Mouse (Mus musculus): ENCODE measurements around the gene Aspscr1.

The Aspscr1 gene

DNA sequence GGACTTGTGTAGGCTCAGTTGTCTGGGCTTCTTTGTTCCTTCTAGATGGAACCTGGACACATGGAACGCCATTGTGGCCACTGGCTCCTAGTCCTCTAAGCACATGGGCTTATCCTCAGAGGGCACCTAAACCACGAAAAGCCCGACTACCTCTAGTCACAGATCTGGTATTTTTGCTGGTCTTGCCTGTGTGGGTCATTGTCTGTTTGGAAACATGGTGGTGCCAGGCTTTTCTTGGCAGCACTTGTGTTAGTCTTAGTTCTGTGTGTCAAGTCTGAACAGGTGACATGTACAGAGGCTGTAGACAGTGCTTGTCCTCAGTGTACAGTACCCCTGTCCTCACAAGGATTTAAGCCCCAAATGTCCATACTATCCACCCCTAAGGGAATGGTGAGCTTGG is 10.8 kb downstream of the Aspscr1 start:
- in situ Hi-C loops (cut with MboI, MseI), result no loop called here

DNA sequence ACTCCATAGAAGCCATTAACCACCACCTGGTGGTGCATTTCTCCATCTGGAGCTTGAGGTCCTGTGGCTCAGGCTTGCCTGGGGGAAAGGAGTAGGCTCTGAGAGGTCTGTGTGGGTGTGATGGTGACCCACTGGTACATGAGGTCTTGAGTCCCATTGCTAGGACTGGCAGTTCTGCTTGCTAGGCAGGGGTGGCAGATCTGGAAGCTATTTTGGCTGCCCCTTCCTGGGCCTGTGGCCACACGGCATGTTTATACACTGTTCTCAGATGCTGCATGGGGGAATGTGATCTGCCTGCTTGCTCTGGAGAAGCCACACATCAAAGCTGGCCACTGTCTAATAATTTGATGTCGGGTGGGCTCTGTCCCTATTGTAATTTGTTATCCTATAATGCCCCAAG is 11.3 kb downstream of the Aspscr1 start:
- in situ Hi-C loops (cut with MboI, MseI), result no loop called here

- in situ Hi-C loops (cut with MboI, MseI), result no loop called here
Measured at GRCm38 (mm10) chr11:120684660-120685059, 11.9 kb downstream of the Aspscr1 start.

GRCm38 (mm10) chr11:120686650-120687272 is 14.0 kb downstream of the Aspscr1 start:
- in situ Hi-C loops (cut with MboI, MseI), result no loop called here

- in situ Hi-C loops (cut with MboI, MseI), result no loop called here
Measured at GRCm38 (mm10) chr11:120689365-120689764, 16.6 kb downstream of the Aspscr1 start.

DNA sequence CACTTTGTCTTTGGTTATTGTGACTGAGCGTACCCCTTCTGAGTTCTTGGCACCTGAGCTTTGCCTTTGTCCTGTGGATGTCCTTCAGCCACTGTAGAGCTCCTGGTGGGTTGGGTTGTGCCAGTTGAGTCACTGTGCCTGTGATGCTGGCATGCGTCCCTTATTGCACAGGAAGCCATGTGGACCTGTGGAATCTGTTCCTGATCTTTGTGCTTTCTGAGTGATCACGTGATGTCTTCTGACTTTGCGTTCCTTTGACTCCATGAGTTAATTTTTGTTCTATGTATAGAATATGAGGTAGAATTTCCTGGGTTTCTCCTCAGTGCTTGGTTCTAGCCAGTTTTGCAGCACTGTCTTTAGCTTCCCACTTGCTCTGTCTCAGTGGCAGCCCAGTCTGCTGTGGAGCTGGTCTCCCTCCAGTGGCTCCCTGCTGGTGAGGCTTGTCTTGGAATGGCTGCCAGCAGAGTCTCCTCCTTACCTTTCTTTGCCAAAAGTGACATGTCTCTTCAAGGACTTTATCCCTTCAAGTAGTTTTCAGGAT is 19.8 kb downstream of the Aspscr1 start:
- in situ Hi-C loops (cut with MboI, MseI), result no loop called here

DNA sequence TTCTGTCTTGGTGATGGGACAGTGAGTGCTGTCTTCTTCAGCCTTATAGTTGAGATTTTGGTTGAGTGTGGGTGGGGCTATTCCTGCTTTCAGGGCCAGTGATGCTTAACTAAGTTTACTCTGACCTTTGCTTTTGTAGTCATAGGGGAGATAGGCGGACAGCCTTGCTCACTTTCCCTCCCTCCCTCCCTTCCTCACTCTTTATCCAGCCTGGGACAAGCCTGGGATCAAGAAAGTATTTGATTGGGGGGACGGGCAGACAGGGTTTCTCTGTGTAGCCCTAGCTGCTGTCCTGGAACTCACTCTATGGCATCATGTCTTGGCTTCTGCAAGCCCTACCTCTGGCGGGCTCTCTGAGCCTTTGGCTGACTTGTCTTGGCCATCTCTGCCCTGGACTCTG is 20.7 kb downstream of the Aspscr1 start:
- in situ Hi-C loops (cut with MboI, MseI), result no loop called here

DNA sequence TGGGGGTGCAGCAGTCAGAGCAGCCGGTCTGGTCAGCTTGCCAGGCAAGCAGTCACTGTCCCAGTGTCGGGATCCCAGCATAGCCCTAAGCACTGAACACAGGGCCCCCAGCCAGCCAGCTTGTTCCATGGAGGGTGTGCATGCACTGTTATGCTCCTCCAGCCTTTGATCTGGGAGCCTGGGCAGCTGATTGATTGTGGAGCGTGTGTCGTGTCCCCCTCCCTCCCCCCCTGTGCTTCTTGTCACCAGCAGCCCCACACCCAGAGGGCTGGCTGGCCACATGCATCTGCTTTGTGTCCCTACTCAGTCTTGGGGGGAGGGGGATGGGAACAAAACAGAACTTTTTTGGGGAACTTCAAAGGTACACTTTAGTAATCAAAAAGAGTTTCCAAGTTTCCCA is 22.4 kb downstream of the Aspscr1 start:
- in situ Hi-C loops (cut with MboI, MseI), result no loop called here

DNA sequence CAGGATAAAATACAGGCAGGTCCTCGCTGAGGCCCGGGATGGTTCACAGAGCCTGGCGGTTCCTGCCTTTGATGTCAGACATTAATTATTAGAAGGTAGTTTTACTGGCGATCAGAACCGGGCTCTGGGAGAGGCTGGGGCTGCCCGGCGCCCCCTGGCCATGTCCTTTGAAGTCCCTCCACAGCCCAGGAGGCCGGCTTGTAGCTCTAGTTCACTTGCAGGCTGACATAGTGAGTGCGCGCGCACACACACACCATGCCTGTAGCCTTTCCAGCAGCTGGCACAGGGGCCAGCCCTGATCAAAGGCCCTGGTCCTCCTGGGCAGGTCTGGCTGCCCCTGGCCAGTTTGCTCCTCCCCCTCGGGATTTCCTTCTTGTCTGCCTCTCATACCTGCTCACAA is 22.9 kb downstream of the Aspscr1 start:
- in situ Hi-C loops (cut with MboI, MseI), result no loop called here

GRCm38 (mm10) chr11:120696568-120696967 is 23.8 kb downstream of the Aspscr1 start:
- in situ Hi-C loops (cut with MboI, MseI), result no loop called here

GRCm38 (mm10) chr11:120697741-120698140 is 25.0 kb downstream of the Aspscr1 start:
- in situ Hi-C loops (cut with MboI, MseI), result no loop called here

DNA sequence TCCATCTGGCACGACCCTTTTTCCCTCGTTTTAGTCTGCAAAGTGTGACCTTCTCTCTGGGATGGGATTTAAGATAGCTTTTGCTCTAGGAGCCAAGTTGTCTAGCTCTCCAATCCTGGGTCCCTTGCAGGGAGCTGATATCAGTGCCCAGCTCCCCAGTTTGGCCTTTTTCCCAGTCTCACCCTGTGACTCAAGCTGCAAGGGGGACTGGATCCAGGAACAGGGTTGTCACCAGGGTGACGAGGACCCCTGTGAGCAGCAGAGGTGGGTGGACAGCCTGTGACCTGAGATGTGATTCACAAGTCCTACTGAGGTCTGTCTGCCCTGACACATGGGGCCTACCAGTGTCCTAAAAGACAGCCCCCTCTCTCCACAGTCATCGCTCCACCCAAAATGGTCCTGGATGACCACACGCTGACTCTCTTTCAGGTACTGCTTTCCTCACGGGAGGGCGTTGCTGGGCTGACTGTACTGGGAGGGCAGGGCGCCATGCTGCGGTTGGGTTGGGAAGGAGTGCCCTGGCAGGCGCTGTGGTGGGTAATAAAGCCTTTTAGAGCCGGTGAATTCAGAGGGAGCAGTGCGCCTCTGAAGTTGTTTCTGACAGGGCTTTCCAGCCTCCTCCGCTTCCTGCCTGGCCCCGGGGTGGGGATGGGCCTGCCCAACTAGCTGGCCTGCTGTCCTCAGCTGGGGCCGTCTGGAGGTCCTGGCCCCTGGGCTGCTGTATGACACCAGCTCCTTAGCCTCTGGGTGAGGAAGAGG is 31.1 kb downstream of the Aspscr1 start:
- in situ Hi-C loops (cut with MboI, MseI), result no loop called here

DNA sequence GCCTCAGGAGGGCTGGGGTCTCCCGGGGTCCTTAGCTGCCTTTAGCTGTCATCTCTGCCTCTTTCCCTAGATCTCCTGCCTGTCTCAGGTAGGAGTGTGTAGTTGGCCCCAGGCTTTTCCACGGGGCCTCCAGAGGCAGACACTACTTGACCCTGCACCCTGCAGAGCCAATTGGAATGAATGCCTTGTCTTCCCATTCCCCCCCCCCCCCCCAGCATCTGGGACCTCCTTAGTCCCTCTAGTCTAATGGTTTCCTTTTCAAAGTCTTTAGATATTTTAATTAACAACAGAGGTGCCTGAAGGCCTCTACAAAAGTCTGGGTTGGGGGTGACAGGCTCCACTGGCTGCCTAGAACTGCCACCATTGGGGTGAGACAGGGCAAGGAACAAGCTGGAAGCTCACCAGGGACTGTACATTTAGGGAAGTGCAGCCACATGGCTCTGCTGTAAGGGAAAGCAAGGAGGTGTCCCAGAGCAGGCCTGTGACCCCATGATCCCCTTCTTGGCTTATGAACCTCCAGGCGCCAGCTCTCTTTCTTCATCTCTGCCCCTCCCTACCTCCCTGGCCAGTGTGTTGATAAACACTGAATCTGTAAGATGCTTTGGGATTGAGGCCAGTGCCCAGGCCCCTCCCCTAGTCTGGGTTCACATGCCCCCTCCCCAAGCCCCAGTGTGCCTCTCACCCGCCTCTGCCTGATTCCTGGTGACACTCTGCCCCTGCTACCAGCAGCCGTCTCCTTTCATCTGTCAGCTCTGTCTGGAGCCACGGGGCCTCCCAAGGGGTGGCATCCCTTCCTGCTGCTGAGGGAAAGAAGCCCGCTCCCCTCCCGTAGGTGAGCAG is 31.9 kb downstream of the Aspscr1 start:
- in situ Hi-C loops (cut with MboI, MseI), result no loop called here

GRCm38 (mm10) chr11:120706120-120706519 is 33.3 kb downstream of the Aspscr1 start:
- in situ Hi-C loops (cut with MboI, MseI), result no loop called here

DNA sequence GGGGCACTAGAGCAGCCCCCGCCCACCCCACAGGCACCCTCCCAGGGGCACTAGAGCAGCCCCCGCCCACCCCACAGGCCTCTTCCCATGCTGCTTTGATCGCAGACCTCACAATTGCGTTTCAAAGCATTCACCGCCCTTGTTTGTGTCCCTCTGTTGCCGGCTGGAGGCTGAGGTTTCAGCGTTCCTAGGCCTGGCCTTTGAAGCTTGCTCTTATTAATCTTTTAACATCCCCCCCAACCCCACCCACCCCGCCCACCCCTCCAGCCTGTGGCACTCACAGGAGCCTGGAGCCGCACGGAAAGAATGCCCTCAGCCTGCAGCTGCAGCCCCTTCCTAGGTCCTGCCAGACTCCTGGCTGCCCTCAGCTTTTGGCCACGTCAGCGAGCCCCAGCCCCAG is 34.5 kb downstream of the Aspscr1 start:
- in situ Hi-C loops (cut with MboI, MseI), result no loop called here

DNA sequence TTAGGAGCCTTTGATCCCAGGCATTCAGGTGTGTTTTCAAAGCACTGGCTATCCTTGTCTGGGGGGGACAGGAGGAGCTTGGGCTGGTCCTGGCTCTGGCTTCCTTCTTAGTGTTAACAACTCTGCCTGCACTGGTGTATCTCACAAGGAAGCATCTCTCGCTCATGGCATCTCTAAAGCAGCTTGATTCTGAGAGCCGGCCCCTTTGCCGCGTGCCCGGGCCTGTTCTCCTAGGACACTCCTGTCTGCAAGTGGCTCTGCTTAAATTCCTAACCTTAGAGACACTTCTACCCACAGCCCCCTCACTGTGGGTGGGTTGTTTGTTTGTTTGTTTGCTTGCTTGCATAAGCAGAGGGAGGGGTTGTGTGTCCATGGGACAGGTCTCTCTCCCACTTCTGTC is 35.2 kb downstream of the Aspscr1 start:
- in situ Hi-C loops (cut with MboI, MseI), result no loop called here

DNA sequence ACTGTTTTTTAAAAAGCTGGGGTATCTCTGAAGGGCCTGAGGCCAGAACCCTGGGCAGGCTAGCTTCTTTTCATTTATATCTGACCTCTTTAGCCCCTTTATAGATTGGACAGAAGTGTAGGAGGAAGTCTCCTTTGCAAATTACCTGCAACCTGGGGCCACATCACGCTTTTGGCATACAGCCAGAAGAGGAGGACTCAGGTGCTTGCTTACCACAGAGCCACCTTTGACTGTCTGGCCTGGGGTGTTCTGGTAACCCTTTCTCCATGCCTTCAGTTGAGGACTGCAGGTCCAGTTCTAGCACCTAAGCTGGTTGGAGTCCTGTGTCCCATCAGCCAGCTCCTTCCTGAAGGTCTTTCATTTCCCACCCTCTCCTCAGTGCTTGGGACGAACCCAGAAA is 36.8 kb downstream of the Aspscr1 start:
- in situ Hi-C loops (cut with MboI, MseI), result no loop called here

DNA sequence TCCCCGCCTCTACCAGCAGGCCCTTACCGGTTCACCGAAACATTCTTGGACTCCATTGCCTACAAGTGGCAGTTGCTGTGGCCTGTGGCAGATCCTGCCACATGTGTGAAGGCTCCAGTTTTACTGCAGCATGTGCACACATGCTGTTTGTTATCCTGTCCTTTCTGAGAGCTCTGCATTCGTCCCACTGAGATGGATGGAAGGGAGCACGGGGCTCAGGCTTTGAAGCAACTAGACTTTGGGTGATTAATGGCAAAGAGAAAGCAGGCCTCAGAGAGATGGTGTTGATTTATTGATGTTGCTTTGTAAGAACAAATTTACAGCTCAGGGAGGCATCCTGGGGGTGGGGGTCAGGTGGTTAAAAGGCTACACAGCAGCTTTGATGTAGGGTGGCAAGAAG is 37.9 kb downstream of the Aspscr1 start:
- in situ Hi-C loops (cut with MboI, MseI), result no loop called here

DNA sequence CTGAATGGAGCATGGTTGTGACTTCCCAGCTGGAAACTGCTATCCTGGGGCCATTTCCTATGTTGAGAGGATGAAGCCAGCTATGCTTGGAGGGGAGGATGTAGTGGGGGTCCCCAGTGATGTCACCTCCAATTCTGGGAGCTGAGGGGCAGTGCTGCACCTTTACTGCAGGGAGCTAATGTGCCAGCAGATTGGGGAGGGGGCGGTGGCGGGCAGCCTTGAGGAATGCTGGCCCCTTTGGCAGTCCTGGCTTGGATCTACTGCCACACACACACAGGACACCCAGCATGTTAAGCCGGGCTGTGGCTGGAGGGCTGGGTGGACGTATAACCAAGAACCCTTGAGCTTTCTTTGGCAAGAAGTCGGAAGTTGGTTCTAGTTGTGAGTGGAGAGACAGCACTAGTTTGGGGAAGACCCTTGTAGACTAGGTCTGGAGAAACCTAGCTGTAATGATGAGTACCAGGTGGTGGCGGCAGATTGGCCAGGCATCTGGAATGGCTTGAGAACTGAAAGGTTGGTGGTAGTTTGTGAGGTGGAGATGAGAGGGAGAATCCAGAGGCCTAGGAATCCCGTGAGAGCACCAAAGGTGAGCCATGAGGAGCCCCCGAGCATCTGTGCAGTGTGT is 39.3 kb downstream of the Aspscr1 start:
- in situ Hi-C loops (cut with MboI, MseI), result no loop called here

DNA sequence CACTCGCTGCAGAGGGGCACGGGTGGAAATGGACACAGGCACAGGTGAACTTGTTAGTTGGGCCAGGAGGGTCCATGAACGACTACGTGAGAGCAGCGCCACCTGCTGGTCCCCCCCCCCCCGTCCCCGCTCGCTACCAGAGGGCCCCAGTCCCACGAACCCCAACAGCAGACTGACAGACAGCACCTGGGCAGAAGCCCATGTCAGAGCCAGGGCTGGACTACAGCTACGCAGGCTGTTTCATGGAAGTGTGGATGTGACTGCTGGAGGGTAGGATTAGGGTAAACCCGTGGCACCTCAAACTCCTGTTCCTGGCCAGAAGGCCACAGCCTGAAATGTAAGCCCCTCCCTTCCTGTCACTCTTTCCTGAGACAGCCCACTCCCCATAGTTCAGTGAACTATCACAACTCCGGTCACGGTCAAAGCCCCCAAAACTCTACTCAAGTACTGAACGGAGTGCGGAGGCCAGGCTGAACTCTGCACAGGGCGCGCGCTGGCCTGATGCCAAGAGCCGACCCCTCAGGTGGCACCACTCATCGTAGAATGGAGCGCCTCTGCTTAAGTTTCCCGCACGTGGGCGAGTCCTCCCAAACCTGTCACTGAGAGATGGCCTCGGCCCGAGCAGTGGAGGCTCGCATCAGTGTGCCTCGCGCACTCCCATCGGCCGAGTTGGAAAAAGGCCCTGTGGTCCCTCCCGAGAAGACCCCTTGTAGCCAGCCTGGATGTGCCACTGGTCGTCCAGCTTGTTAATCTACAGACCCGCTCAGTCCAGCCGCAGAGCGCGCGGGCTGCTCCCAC is 40.2 kb downstream of the Aspscr1 start:
- in situ Hi-C loops (cut with MboI, MseI), result no loop called here

Measured in T-helper 1 cell (primary cell).